Mouse (Mus musculus) lung, embryonic 15.5 days (tissue): ENCODE measurements around the gene Hnrnph1. TPM values are rescaled to one million over a fixed set of nuclear protein-coding genes. Genes with fewer than 3 reads are reported as not detected.

ENCODE experiments used
- ATAC-seq: fragments of 200-750 bp; cut with Nextera tagmentation; 2 replicates; pipeline ENCODE4 v1.8.0; 2017; ENCODE audit warnings: moderate number of reproducible peaks, borderline replicate concordance; ENCODE audit not compliant: low FRiP score, low TSS enrichment; ENCODE audit errors: extremely low read depth
- H3K27ac ChIP-seq: fragments of 300-500 bp; sonication (generic); 2 replicates; pipeline ENCODE4 v1.5.1; 2015; ENCODE audit warnings: moderate library complexity, mild to moderate bottlenecking, inconsistent platforms
- H3K27me3 ChIP-seq: fragments of 300-500 bp; sonication (generic); 2 replicates; pipeline ENCODE4 v1.6.1; 2015; ENCODE audit warnings: inconsistent platforms
- H3K36me3 ChIP-seq: fragments of 300-500 bp; sonication (generic); 2 replicates; pipeline ENCODE4 v1.6.1; 2015; ENCODE audit warnings: inconsistent platforms
- H3K4me1 ChIP-seq: fragments of 300-500 bp; sonication (generic); 2 replicates; pipeline ENCODE4 v1.6.1; 2015; ENCODE audit warnings: inconsistent platforms
- H3K4me2 ChIP-seq: fragments of 300-500 bp; sonication (generic); 2 replicates; pipeline ENCODE4 v1.6.1; 2015; ENCODE audit warnings: inconsistent platforms, mild to moderate bottlenecking, moderate library complexity
- H3K4me3 ChIP-seq: fragments of 300-500 bp; sonication (generic); 2 replicates; pipeline ENCODE4 v1.5.1; 2015; ENCODE audit warnings: mild to moderate bottlenecking, inconsistent platforms
- H3K9ac ChIP-seq: fragments of 300-500 bp; sonication (generic); 2 replicates; pipeline ENCODE4 v1.6.1; 2015; ENCODE audit warnings: inconsistent platforms
- H3K9me3 ChIP-seq: fragments of 300-500 bp; sonication (generic); 2 replicates; pipeline ENCODE4 v1.6.1; 2016; ENCODE audit warnings: inconsistent platforms
- WGBS: fragments of 180-500 bp; shearing (Covaris S2); methylation state at CpG from one replicate; pipeline ENCODE4 v1.1.7; 2015; 5-methylcytosine and 5-hydroxymethylcytosine counted together
- polyA plus RNA-seq: library from polyadenylated mRNA; unstranded; fragments of >200 nt; fragmentation: Nextera tagmentation; extraction: Ambion mirVana; gene quantifications from 2 replicates; pipeline ENCODE4 v1.2.1, GENCODE M21; 2015

Hnrnph1 gene
- 489 and 493 TPM in 2 replicates for polyA plus RNA-seq

DNA sequence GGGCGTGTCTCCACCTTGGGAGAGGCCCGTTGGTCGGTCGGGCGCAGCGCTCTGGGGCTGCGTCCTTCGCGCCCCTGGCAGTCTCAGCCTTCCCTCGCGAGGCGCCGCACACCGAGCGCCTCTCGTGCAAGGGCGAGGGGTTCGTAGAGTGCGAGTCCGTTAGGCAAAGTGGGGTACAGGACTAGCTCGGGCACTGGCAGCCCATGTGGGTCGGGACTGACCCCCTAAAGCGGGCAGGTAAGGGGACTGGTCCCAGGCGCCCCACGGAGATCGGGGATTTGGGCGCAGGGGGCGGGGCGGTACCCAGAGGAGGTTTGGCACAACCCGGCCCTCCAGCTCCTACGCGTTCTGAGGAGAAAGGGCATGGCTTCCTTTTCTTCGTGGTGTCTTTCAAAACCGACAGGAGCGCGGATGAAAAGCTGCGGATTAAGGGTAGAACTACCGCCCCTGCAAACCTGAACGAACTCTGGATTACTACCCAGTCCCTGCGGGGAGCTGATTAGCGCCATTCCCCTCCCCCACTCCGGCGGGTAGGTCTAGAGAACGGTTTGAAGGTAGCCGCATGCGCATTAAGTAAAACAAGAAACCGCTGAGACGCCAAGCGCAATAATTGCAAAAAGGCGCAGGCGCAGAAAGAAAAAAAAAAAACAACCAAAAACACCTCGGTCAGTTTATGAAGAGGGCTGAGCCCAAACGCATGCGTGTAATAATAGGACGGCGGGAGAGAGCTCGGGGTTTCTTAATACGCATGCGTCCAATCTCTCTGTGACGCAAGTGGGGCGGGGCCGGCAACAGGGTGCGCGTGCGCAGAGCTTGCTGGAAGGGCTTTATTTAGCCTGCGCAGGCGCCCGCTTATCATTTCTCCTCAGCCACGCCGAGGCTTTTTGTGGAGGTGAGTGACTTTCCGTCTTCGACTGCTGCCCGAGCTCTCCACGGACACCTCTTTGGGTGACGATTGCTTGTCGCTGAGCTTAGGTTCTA lies at the start of gene Hnrnph1:
Gene Hnrnph1, plus strand, starts transcription at position 80 of the 981 bp plus-strand sequence.
- WGBS: under 1% methylated on average over 76 of the region's 76 CpGs
- Histone ChIP-seq H3K9me3 (no peaks in the 10 kb centered on the region), H3K9ac (peak within 1 kb of the TSS; percentile 100), H3K36me3 (peaks cover 16% of the 10 kb centered on the region), H3K4me2 (peak within 1 kb of the TSS; percentile 90), H3K4me1 (peaks cover 22% of the 10 kb centered on the region), H3K27me3 (no peaks in the 10 kb centered on the region), H3K27ac (peak within 1 kb of the TSS; percentile 100), H3K4me3 (peak within 1 kb of the TSS; percentile 97)
- peak; percentile 94 for ATAC-seq

DNA sequence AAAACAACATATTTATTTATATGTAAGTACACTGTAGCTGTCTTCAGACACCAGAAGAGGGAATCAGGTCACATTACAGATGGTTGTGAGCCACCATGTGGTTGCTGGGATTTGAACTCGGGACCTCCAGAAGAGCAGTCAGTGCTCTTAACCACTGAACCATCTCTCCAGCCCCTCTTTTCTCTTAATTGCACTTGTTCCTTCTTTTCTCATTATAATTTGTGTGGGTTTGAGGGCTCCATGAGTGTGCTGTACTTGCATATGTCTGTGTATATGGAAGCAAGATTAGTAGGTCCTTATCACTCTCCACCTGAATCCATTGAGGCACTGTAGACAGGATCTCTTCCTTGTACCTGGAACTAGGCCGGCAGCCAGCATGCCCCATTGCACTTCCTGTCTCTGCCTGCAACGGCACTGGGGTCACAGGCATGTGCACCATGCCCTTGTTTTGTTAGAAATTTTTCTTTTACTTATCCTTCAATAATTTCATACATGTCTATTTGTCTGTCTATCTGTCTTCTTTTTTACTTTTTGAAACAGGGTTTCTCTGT lies 48.6 kb upstream of the Hnrnph1 start:
- H3K4me1 ChIP-seq: peaks cover 12% of the 10 kb centered on the region
- ATAC-seq: no peak
- H3K27me3 ChIP-seq: no peaks in the 10 kb centered on the region
- H3K4me3 ChIP-seq: no peak overlapping the region
- no peak overlapping the region for H3K9ac ChIP-seq
- 79% methylated on average over 3 of the region's 3 CpGs for WGBS
- H3K4me2 ChIP-seq: no peak overlapping the region
- no peak overlapping the region for H3K27ac ChIP-seq
- H3K9me3 ChIP-seq: no peaks in the 10 kb centered on the region
- no peaks in the 10 kb centered on the region for H3K36me3 ChIP-seq

GRCm38 (mm10) chr11:50329378-50329777 lies 47.4 kb upstream of the Hnrnph1 start:
- peaks cover 6% of the 10 kb centered on the region for H3K4me1 ChIP-seq
- ATAC-seq: no peak
- no peak overlapping the region for H3K4me2 ChIP-seq
- H3K9ac ChIP-seq: no peak overlapping the region
- no peak overlapping the region for H3K4me3 ChIP-seq
- H3K9me3 ChIP-seq: no peaks in the 10 kb centered on the region
- H3K27me3 ChIP-seq: no peaks in the 10 kb centered on the region
- H3K27ac ChIP-seq: no peak overlapping the region
- 90% methylated on average over 1 of the region's 1 CpGs for WGBS
- H3K36me3 ChIP-seq: no peaks in the 10 kb centered on the region

GRCm38 (mm10) chr11:50333181-50333580 lies 43.6 kb upstream of the Hnrnph1 start:
- no peak overlapping the region for H3K27ac ChIP-seq
- H3K4me1 ChIP-seq: no peaks in the 10 kb centered on the region
- H3K9me3 ChIP-seq: no peaks in the 10 kb centered on the region
- H3K27me3 ChIP-seq: no peaks in the 10 kb centered on the region
- H3K9ac ChIP-seq: no peak overlapping the region
- ATAC-seq: no peak
- 65% methylated on average over 3 of the region's 3 CpGs for WGBS
- H3K36me3 ChIP-seq: no peaks in the 10 kb centered on the region
- H3K4me2 ChIP-seq: no peak overlapping the region
- no peak overlapping the region for H3K4me3 ChIP-seq

DNA sequence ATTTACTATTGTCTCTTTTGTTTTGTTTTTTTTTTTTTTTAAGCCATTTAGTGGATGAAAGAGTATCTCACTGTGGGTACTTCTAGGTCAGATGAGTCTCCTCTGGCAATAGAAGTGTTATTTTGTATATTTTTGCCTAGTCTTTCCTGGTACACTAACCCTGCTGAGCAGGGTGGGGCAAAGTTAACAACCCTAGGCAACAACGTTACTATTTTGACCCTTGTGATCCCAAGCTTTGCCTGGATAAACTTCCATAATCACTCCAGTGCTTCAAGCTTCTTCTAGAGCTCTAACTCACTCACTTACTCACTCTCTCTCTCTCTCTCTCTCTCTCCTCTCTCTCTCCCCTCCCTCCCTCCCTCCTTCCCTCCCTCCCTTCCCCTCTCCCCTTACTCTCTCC lies 40.7 kb upstream of the Hnrnph1 start:
- no peak overlapping the region for H3K9ac ChIP-seq
- WGBS: 42% methylated on average over 1 of the region's 1 CpGs

GRCm38 (mm10) chr11:50336891-50337290 lies 39.9 kb upstream of the Hnrnph1 start:
- WGBS: 63% methylated on average over 4 of the region's 4 CpGs
- H3K36me3 ChIP-seq: no peaks in the 10 kb centered on the region
- H3K4me2 ChIP-seq: no peak overlapping the region
- H3K9me3 ChIP-seq: no peaks in the 10 kb centered on the region
- no peak overlapping the region for H3K9ac ChIP-seq
- H3K27ac ChIP-seq: no peak overlapping the region
- ATAC-seq: no peak
- H3K27me3 ChIP-seq: no peaks in the 10 kb centered on the region
- H3K4me1 ChIP-seq: no peaks in the 10 kb centered on the region
- no peak overlapping the region for H3K4me3 ChIP-seq

More for the DNA sequence above, 40.7 kb upstream of the Hnrnph1 start:
- H3K27ac ChIP-seq: no peak overlapping the region
- H3K4me2 ChIP-seq: no peak overlapping the region
- no peaks in the 10 kb centered on the region for H3K4me1 ChIP-seq
- no peak overlapping the region for H3K4me3 ChIP-seq
- H3K36me3 ChIP-seq: no peaks in the 10 kb centered on the region
- no peaks in the 10 kb centered on the region for H3K9me3 ChIP-seq
- no peak for ATAC-seq
- H3K27me3 ChIP-seq: no peaks in the 10 kb centered on the region

DNA sequence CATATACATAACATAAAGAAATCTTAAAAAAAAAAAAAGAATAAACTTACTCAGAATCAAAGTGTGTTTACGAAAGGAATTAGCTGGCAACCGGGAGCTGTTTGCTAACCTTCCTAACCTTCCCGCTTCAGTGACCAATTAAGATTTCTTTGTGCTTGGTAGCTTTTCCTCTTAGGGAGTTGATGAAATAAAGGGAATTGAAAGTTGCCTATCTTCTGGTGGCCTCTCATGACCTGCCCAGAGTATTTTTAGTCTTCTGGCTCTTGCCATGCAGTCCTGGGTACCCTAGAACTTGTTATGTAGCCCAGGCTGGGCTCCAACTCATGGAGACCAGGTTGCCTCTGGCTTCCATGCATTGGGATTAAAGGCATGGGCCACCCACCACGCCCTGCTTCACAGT lies 31.3 kb upstream of the Hnrnph1 start:
- no peak overlapping the region for H3K9ac ChIP-seq
- WGBS: 60% methylated on average over 4 of the region's 4 CpGs
- no peaks in the 10 kb centered on the region for H3K36me3 ChIP-seq
- no peak for ATAC-seq
- H3K4me1 ChIP-seq: no peaks in the 10 kb centered on the region
- H3K27ac ChIP-seq: no peak overlapping the region
- H3K27me3 ChIP-seq: no peaks in the 10 kb centered on the region
- H3K4me3 ChIP-seq: no peak overlapping the region
- H3K4me2 ChIP-seq: no peak overlapping the region
- no peaks in the 10 kb centered on the region for H3K9me3 ChIP-seq

GRCm38 (mm10) chr11:50346256-50347032 lies 30.3 kb upstream of the Hnrnph1 start:
- Histone ChIP-seq H3K4me1 (no peaks in the 10 kb centered on the region), H3K4me2 (no peak overlapping the region), H3K9ac (no peak overlapping the region), H3K4me3 (no peak overlapping the region), H3K27me3 (no peaks in the 10 kb centered on the region), H3K9me3 (no peaks in the 10 kb centered on the region), H3K27ac (no peak overlapping the region), H3K36me3 (no peaks in the 10 kb centered on the region)
- WGBS: 84% methylated on average over 9 of the region's 9 CpGs
- no peak for ATAC-seq

DNA sequence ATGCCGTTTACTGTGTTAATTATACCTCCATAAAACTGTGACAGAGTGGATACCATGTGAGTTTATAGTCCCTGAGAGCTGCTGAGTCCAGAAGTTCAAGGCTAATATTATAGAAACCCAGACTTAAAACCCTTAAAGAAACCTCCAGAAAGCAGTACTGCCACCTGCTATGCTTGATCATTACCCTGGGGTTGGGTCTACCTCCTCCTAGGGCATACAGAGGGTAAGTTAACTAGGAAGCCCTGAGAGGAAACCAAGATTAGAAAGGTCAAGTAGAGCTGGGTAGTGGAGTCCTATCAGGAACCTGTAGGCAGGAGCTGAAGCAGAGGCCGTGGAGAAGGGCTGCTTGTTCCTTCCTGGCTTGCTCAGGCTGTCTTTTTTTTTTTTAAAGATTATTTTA lies 24.6 kb upstream of the Hnrnph1 start:
- 88% methylated on average over 2 of the region's 2 CpGs for WGBS
- Histone ChIP-seq H3K36me3 (no peaks in the 10 kb centered on the region), H3K9ac (no peak overlapping the region), H3K4me2 (no peak overlapping the region), H3K27me3 (no peaks in the 10 kb centered on the region), H3K9me3 (no peaks in the 10 kb centered on the region), H3K4me3 (no peak overlapping the region), H3K4me1 (no peaks in the 10 kb centered on the region), H3K27ac (no peak overlapping the region)
- ATAC-seq: no peak

DNA sequence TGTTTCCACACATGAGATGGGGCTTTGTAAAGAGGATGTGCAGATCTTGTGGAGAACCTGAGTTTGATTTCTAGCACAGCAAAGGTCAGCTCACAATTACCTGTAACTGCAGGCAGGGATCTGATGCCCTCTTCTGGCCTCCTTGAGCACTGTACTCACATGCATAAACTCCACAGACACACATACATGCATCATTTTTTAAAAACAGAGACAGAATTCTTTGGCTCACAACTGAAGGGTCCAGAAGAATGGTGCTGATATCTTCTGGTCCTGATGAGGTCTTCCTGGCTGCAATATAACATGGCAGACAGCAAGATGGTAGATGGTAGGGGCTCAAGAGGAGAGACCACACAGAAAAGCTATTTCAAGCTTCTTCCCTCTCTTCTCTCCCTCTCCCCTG lies 22.6 kb upstream of the Hnrnph1 start, which contains the start of gene Cby3:
Gene Cby3, plus strand, starts transcription at position 301 of the 400 bp plus-strand sequence.
- no peaks in the 10 kb centered on the region for H3K36me3 ChIP-seq
- peaks cover 8% of the 10 kb centered on the region for H3K27me3 ChIP-seq
- no peak within 1 kb of the TSS for H3K4me3 ChIP-seq
- no peak within 1 kb of the TSS for H3K27ac ChIP-seq
- H3K4me2 ChIP-seq: no peak within 1 kb of the TSS
- no peaks in the 10 kb centered on the region for H3K4me1 ChIP-seq
- no peak within 1 kb of the TSS for H3K9ac ChIP-seq
- no peak for ATAC-seq
- H3K9me3 ChIP-seq: no peaks in the 10 kb centered on the region

DNA sequence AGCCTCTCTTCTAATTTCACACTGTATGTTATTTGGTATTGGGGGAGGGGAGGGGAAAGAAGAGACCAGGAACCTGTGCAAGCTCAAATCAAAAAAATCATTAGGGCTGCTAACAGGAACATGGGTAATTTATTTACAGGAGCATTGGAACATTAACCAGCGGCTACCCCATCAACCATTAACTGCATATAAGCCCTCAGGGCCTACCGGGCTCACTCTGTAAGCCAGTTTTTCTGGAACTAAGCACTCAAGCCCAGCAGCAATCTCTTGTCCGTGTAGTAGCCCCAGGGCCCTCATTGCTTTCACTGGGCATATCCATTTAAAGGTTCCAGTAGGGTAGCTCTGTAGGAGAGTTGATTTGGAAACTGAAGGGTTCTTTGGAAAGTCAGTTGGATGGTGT lies 21.9 kb upstream of the Hnrnph1 start:
- Histone ChIP-seq H3K4me3 (no peak overlapping the region), H3K4me1 (no peaks in the 10 kb centered on the region), H3K36me3 (no peaks in the 10 kb centered on the region), H3K9ac (no peak overlapping the region), H3K27me3 (peaks cover 8% of the 10 kb centered on the region), H3K27ac (no peak overlapping the region), H3K4me2 (no peak overlapping the region), H3K9me3 (no peaks in the 10 kb centered on the region)
- 70% methylated on average over 3 of the region's 3 CpGs for WGBS
- no peak for ATAC-seq
